Mouse (Mus musculus) kidney, adult 8-10 months (tissue): ENCODE data around the gene Fam198b.

Experiments used
- DNase-seq, 2 experiments: peaks; one replicate each; pipeline ENCODE4 v3.0.0; 2022

The Fam198b gene

GRCm38 (mm10) chr3:79885686-79886356 lies 1.5 kb downstream of the Fam198b start:
- DNase-seq: peak; percentile 17 to 32

GRCm38 (mm10) chr3:79886357-79887091 lies 2.2 kb downstream of the Fam198b start:
- peak in 1 of 2 experiments; percentile 15 for DNase-seq

GRCm38 (mm10) chr3:79887161-79887855 lies 3.0 kb downstream of the Fam198b start:
- no peak for DNase-seq

GRCm38 (mm10) chr3:79887966-79888365 lies 3.6 kb downstream of the Fam198b start:
- DNase-seq: no peak

- no peak for DNase-seq
Observed at GRCm38 (mm10) chr3:79897534-79898370, 13.4 kb downstream of the Fam198b start.

- DNase-seq: no peak
Observed at GRCm38 (mm10) chr3:79898514-79898913, 14.2 kb downstream of the Fam198b start.

GRCm38 (mm10) chr3:79899906-79900305 lies 15.6 kb downstream of the Fam198b start:
- no peak for DNase-seq

- no peak for DNase-seq
Observed at GRCm38 (mm10) chr3:79900502-79900901, 16.2 kb downstream of the Fam198b start.

GRCm38 (mm10) chr3:79901321-79901720 lies 17.0 kb downstream of the Fam198b start:
- DNase-seq: no peak

GRCm38 (mm10) chr3:79901734-79902133 lies 17.4 kb downstream of the Fam198b start:
- DNase-seq: no peak

GRCm38 (mm10) chr3:79903803-79904202 lies 19.5 kb downstream of the Fam198b start:
- no peak for DNase-seq

GRCm38 (mm10) chr3:79904238-79904757 lies 20.0 kb downstream of the Fam198b start:
- DNase-seq: no peak

GRCm38 (mm10) chr3:79905397-79905796 lies 21.1 kb downstream of the Fam198b start:
- DNase-seq: no peak

- DNase-seq: no peak
Observed at GRCm38 (mm10) chr3:79906250-79907045, 22.1 kb downstream of the Fam198b start.

GRCm38 (mm10) chr3:79907223-79907622 lies 22.9 kb downstream of the Fam198b start:
- peak in 1 of 2 experiments; percentile 7 for DNase-seq

GRCm38 (mm10) chr3:79910375-79911141 lies 26.2 kb downstream of the Fam198b start:
- DNase-seq: no peak

- no peak for DNase-seq
Observed at GRCm38 (mm10) chr3:79911166-79911565, 26.8 kb downstream of the Fam198b start.

GRCm38 (mm10) chr3:79914012-79914411 lies 29.7 kb downstream of the Fam198b start:
- no peak for DNase-seq

GRCm38 (mm10) chr3:79916185-79916584 lies 31.9 kb downstream of the Fam198b start:
- DNase-seq: no peak

GRCm38 (mm10) chr3:79918761-79919160 lies 34.4 kb downstream of the Fam198b start:
- no peak for DNase-seq
